Mouse (Mus musculus) embryonic facial prominence, embryonic 12.5 days (tissue): ENCODE measurements around the gene Kcnj13. TPM values are rescaled to one million over a fixed set of nuclear protein-coding genes. Genes with fewer than 3 reads are reported as not detected.

ENCODE experiments used
- ATAC-seq: fragments of 200-750 bp; cut with Nextera tagmentation; 2 replicates; pipeline ENCODE4 v1.8.0; 2017; ENCODE audit not compliant: insufficient number of reproducible peaks, insufficient read depth, low FRiP score, low TSS enrichment
- H3K27ac ChIP-seq: fragments of 300-500 bp; sonication (generic); 2 replicates; pipeline ENCODE4 v1.5.1; 2016; ENCODE audit warnings: mild to moderate bottlenecking
- H3K27me3 ChIP-seq: fragments of 300-500 bp; sonication (generic); 2 replicates; pipeline ENCODE4 v1.6.1; 2016; ENCODE audit warnings: mild to moderate bottlenecking, moderate library complexity
- H3K36me3 ChIP-seq: fragments of 300-500 bp; sonication (generic); 2 replicates; pipeline ENCODE4 v1.6.1; 2016; ENCODE audit warnings: mild to moderate bottlenecking
- H3K4me1 ChIP-seq: fragments of 300-500 bp; sonication (generic); 2 replicates; pipeline ENCODE4 v1.6.1; 2016
- H3K4me2 ChIP-seq: fragments of 300-500 bp; sonication (generic); replicated peaks from 2 replicates; pipeline ENCODE4 v1.6.1; 2016; ENCODE audit warnings: mild to moderate bottlenecking, moderate library complexity
- H3K4me3 ChIP-seq: fragments of 300-500 bp; sonication (generic); 2 replicates; pipeline ENCODE4 v1.5.1; 2016; ENCODE audit warnings: mild to moderate bottlenecking
- H3K9ac ChIP-seq: fragments of 300-500 bp; sonication (generic); 2 replicates; pipeline ENCODE4 v1.6.1; 2016; ENCODE audit warnings: mild to moderate bottlenecking, moderate library complexity
- H3K9me3 ChIP-seq: fragments of 300-500 bp; sonication (generic); 2 replicates; pipeline ENCODE4 v1.6.1; 2016; ENCODE audit warnings: mild to moderate bottlenecking, moderate library complexity
- WGBS: fragments of 180-500 bp; shearing (Covaris S2); methylation state at CpG from one replicate; pipeline ENCODE4 v1.1.7; 2016; 5-methylcytosine and 5-hydroxymethylcytosine counted together
- polyA plus RNA-seq: library from polyadenylated mRNA; unstranded; fragments of >200 nt; fragmentation: Nextera tagmentation; extraction: Ambion mirVana; gene quantifications from 2 replicates; pipeline ENCODE4 v1.2.1, GENCODE M21; 2016

Gene Kcnj13
- polyA plus RNA-seq, result 0.81 and 1.3 TPM in 2 replicates

- no peaks in the 10 kb centered on the region for H3K4me1 ChIP-seq
- no peak within 1 kb of the TSS for H3K27ac ChIP-seq
- no peaks in the 10 kb centered on the region for H3K9me3 ChIP-seq
- ATAC-seq, result no peak
- no peaks in the 10 kb centered on the region for H3K27me3 ChIP-seq
- H3K4me2 ChIP-seq, result no peak within 1 kb of the TSS
- no peak within 1 kb of the TSS for H3K4me3 ChIP-seq
- H3K36me3 ChIP-seq, result peaks cover 18% of the 10 kb centered on the region
- no peak within 1 kb of the TSS for H3K9ac ChIP-seq
- WGBS, result 36% methylated on average over 6 of the region's 6 CpGs
These were observed at the start of gene Kcnj13 for GRCm38 (mm10) chr1:87394594-87394993. TSS of gene Kcnj13 (minus strand) at chr1:87394729.

- peaks cover 63% of the 10 kb centered on the region for H3K36me3 ChIP-seq
- no peaks in the 10 kb centered on the region for H3K9me3 ChIP-seq
- WGBS, result 85% methylated on average over 6 of the region's 6 CpGs
These were observed 42.1 kb upstream of the Kcnj13 start for GRCm38 (mm10) chr1:87436583-87436982.

GRCm38 (mm10) chr1:87435125-87435524 is 40.6 kb upstream of the Kcnj13 start:
- Histone ChIP-seq H3K27me3 (no peaks in the 10 kb centered on the region), H3K9me3 (no peaks in the 10 kb centered on the region), H3K4me2 (no peak overlapping the region), H3K36me3 (peaks cover 59% of the 10 kb centered on the region), H3K9ac (no peak overlapping the region), H3K27ac (no peak overlapping the region), H3K4me3 (no peak overlapping the region), H3K4me1 (no peaks in the 10 kb centered on the region)
- 92% methylated on average over 2 of the region's 2 CpGs for WGBS
- no peak for ATAC-seq

More at GRCm38 (mm10) chr1:87436583-87436982, 42.1 kb upstream of the Kcnj13 start:
- H3K9ac ChIP-seq, result no peak overlapping the region
- no peak overlapping the region for H3K27ac ChIP-seq
- H3K4me1 ChIP-seq, result no peaks in the 10 kb centered on the region
- no peaks in the 10 kb centered on the region for H3K27me3 ChIP-seq
- H3K4me3 ChIP-seq, result no peak overlapping the region
- no peak for ATAC-seq
- H3K4me2 ChIP-seq, result no peak overlapping the region

- Histone ChIP-seq H3K4me2 (no peak overlapping the region), H3K9me3 (no peaks in the 10 kb centered on the region), H3K4me3 (no peak overlapping the region), H3K27me3 (no peaks in the 10 kb centered on the region), H3K9ac (no peak overlapping the region), H3K4me1 (no peaks in the 10 kb centered on the region), H3K36me3 (peaks cover 48% of the 10 kb centered on the region), H3K27ac (no peak overlapping the region)
- no peak for ATAC-seq
- WGBS, result 92% methylated on average over 4 of the region's 4 CpGs
These were observed 24.2 kb upstream of the Kcnj13 start for GRCm38 (mm10) chr1:87418733-87419132.

GRCm38 (mm10) chr1:87409380-87409779 is 14.9 kb upstream of the Kcnj13 start:
- Histone ChIP-seq H3K9ac (no peak overlapping the region), H3K27me3 (no peaks in the 10 kb centered on the region), H3K27ac (no peak overlapping the region), H3K4me1 (no peaks in the 10 kb centered on the region), H3K9me3 (no peaks in the 10 kb centered on the region), H3K36me3 (peaks cover 78% of the 10 kb centered on the region), H3K4me3 (no peak overlapping the region), H3K4me2 (no peak overlapping the region)
- no peak for ATAC-seq
- WGBS, result 89% methylated on average over 4 of the region's 4 CpGs

- Histone ChIP-seq H3K27me3 (no peaks in the 10 kb centered on the region), H3K9me3 (no peaks in the 10 kb centered on the region), H3K4me2 (no peak overlapping the region), H3K4me1 (no peaks in the 10 kb centered on the region), H3K4me3 (no peak overlapping the region), H3K27ac (no peak overlapping the region), H3K36me3 (peaks cover 54% of the 10 kb centered on the region), H3K9ac (no peak overlapping the region)
- no peak for ATAC-seq
These were observed 11.5 kb upstream of the Kcnj13 start for GRCm38 (mm10) chr1:87406012-87406411.

- 91% methylated on average over 1 of the region's 1 CpGs for WGBS
- ATAC-seq, result no peak
- Histone ChIP-seq H3K36me3 (peaks cover 43% of the 10 kb centered on the region), H3K27ac (no peak overlapping the region), H3K4me3 (no peak overlapping the region), H3K27me3 (no peaks in the 10 kb centered on the region), H3K9me3 (no peaks in the 10 kb centered on the region), H3K4me2 (no peak overlapping the region), H3K4me1 (no peaks in the 10 kb centered on the region), H3K9ac (no peak overlapping the region)
These were observed 10.2 kb upstream of the Kcnj13 start for GRCm38 (mm10) chr1:87404710-87405109.

- no peaks in the 10 kb centered on the region for H3K4me1 ChIP-seq
- no peak overlapping the region for H3K4me3 ChIP-seq
- no peak overlapping the region for H3K4me2 ChIP-seq
- ATAC-seq, result no peak
- peaks cover 6% of the 10 kb centered on the region; the same call in 1 of the 2 replicates for H3K36me3 ChIP-seq
- H3K9me3 ChIP-seq, result no peaks in the 10 kb centered on the region
- 82% methylated on average over 7 of the region's 7 CpGs for WGBS
- no peak overlapping the region for H3K27ac ChIP-seq
- H3K27me3 ChIP-seq, result no peaks in the 10 kb centered on the region
- H3K9ac ChIP-seq, result no peak overlapping the region
These were observed 2.5 kb upstream of the Kcnj13 start for GRCm38 (mm10) chr1:87396923-87397586.

GRCm38 (mm10) chr1:87393444-87394195 is 909 bp downstream of the Kcnj13 start:
- no peaks in the 10 kb centered on the region for H3K27me3 ChIP-seq
- H3K36me3 ChIP-seq, result peaks cover 24% of the 10 kb centered on the region
- H3K9me3 ChIP-seq, result no peaks in the 10 kb centered on the region
- H3K9ac ChIP-seq, result no peak overlapping the region
- WGBS, result 79% methylated on average over 3 of the region's 3 CpGs
- H3K4me3 ChIP-seq, result no peak overlapping the region
- no peak overlapping the region for H3K4me2 ChIP-seq
- no peak for ATAC-seq
- H3K4me1 ChIP-seq, result no peaks in the 10 kb centered on the region
- H3K27ac ChIP-seq, result no peak overlapping the region

- no peaks in the 10 kb centered on the region for H3K9me3 ChIP-seq
- peaks cover 23% of the 10 kb centered on the region for H3K36me3 ChIP-seq
- WGBS, result 89% methylated on average over 9 of the region's 9 CpGs
- H3K27ac ChIP-seq, result no peak overlapping the region
- H3K9ac ChIP-seq, result no peak overlapping the region
- no peak overlapping the region for H3K4me2 ChIP-seq
- H3K27me3 ChIP-seq, result no peaks in the 10 kb centered on the region
- H3K4me1 ChIP-seq, result no peaks in the 10 kb centered on the region
- no peak for ATAC-seq
- H3K4me3 ChIP-seq, result no peak overlapping the region
These were observed 8.0 kb downstream of the Kcnj13 start for GRCm38 (mm10) chr1:87386436-87387092.

- Histone ChIP-seq H3K27ac (no peak overlapping the region), H3K4me2 (no peak overlapping the region), H3K9me3 (no peaks in the 10 kb centered on the region), H3K9ac (no peak overlapping the region), H3K4me3 (no peak overlapping the region), H3K36me3 (peaks cover 21% of the 10 kb centered on the region), H3K4me1 (no peaks in the 10 kb centered on the region), H3K27me3 (no peaks in the 10 kb centered on the region)
- no peak for ATAC-seq
- 93% methylated on average over 3 of the region's 3 CpGs for WGBS
These were observed 13.4 kb downstream of the Kcnj13 start for GRCm38 (mm10) chr1:87381152-87381551.

- H3K36me3 ChIP-seq, result peaks cover 26% of the 10 kb centered on the region
- WGBS, result 83% methylated on average over 1 of the region's 1 CpGs
These were observed 14.6 kb downstream of the Kcnj13 start for GRCm38 (mm10) chr1:87379919-87380318.

More at GRCm38 (mm10) chr1:87379919-87380318, 14.6 kb downstream of the Kcnj13 start:
- H3K4me2 ChIP-seq, result no peak overlapping the region
- no peak for ATAC-seq
- no peaks in the 10 kb centered on the region for H3K4me1 ChIP-seq
- no peaks in the 10 kb centered on the region for H3K27me3 ChIP-seq
- H3K4me3 ChIP-seq, result no peak overlapping the region
- H3K9ac ChIP-seq, result no peak overlapping the region
- no peak overlapping the region for H3K27ac ChIP-seq
- H3K9me3 ChIP-seq, result no peaks in the 10 kb centered on the region
